Mouse (Mus musculus): ENCODE data around the gene Gm3476. TPM values are rescaled to one million over a fixed set of nuclear protein-coding genes. Genes with fewer than 3 reads are reported as not detected.
"Not testable (repeated sequence)": the region's sequence is repeated elsewhere in the genome, so short reads cannot be mapped to it uniquely, and the experiment has no call there.

The Gm3476 gene
- 12.6 and 17.1 TPM in 2 replicates for polyA plus RNA-seq (2012; rRNA removed)

DNA sequence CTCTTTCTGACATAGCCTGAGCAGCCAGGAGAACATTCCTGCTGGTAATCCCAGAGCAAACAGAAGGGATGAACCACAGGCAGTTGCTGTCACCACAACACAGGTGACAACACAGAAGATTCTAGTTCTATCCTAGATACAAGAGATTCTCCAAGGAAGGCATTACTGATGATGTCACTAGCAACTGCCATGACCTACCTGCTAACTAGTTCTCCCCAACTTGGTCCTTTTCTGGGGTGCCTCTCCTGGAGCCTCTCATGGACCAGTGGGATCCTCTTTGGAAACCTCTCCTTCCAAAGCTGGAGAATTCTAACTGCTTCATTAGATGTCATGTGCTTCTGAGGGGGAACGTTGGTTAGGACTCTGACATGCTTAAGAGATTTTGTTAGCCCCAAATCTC lies at the start of gene Gm3476:
Gene Gm3476 (minus strand): TSS at position 101 of the 400 bp plus-strand sequence.
- not testable (repeated sequence) for H3K27ac ChIP-seq (ENCODE audit: control insufficient read depth, insufficient read depth, low read depth, low read length); H3K36me3 ChIP-seq (ENCODE audit: control insufficient read depth, insufficient read depth, low read length); H3K4me1 ChIP-seq (ENCODE audit: control insufficient read depth, insufficient read depth, low read length); H3K27me3 ChIP-seq (ENCODE audit: control insufficient read depth, insufficient read depth, low read length); H3K4me3 ChIP-seq (ENCODE audit: control insufficient read depth, low read depth, low read length)

DNA sequence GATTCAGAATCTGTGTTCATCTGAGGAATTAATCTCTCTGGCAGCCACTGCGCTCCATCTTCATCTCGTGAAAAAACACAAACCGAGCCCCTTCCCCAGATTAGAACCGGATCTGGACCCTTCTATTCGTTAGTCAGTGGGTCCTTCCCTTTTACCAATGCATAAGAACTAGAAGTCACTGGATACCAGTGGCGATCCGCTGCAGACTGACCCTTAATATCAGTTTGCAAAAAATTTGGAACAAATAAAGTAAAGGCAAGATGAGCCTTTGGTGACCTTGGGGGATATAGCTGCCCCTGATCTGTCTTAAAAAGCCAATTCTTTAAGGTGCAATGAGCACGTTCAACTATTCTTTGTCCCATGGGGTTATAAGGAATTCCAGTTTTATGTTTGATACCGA lies 37.9 kb upstream of the Gm3476 start:
- H3K4me3 ChIP-seq (ENCODE audit: control insufficient read depth, low read depth, low read length); H3K36me3 ChIP-seq (ENCODE audit: control insufficient read depth, insufficient read depth, low read length); H3K27me3 ChIP-seq (ENCODE audit: control insufficient read depth, insufficient read depth, low read length); H3K27ac ChIP-seq (ENCODE audit: control insufficient read depth, insufficient read depth, low read depth, low read length); H3K4me1 ChIP-seq (ENCODE audit: control insufficient read depth, insufficient read depth, low read length): not testable (repeated sequence)

DNA sequence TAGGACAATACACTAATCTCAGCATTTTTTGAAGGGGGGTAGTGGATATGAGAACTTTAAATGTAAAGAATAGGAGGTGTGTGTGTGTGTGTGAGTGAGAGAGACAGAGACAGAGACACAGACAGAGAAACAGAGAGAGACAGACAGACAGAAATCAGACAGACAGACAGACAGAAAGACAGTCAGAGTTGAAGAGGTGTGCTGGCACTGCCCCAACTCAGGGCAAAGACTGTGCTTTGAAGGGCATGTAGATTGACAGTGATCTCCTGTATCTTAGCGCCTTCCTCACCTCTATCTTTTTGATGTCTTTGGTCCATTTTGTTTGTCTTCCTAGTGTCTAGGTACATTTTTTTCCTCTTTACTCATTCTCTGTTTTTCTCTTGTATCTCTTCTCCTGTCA lies 35.5 kb upstream of the Gm3476 start:
- H3K4me1 ChIP-seq (ENCODE audit: control insufficient read depth, insufficient read depth, low read length); H3K4me3 ChIP-seq (ENCODE audit: control insufficient read depth, low read depth, low read length); H3K36me3 ChIP-seq (ENCODE audit: control insufficient read depth, insufficient read depth, low read length); H3K27me3 ChIP-seq (ENCODE audit: control insufficient read depth, insufficient read depth, low read length); H3K27ac ChIP-seq (ENCODE audit: control insufficient read depth, insufficient read depth, low read depth, low read length): not testable (repeated sequence)

DNA sequence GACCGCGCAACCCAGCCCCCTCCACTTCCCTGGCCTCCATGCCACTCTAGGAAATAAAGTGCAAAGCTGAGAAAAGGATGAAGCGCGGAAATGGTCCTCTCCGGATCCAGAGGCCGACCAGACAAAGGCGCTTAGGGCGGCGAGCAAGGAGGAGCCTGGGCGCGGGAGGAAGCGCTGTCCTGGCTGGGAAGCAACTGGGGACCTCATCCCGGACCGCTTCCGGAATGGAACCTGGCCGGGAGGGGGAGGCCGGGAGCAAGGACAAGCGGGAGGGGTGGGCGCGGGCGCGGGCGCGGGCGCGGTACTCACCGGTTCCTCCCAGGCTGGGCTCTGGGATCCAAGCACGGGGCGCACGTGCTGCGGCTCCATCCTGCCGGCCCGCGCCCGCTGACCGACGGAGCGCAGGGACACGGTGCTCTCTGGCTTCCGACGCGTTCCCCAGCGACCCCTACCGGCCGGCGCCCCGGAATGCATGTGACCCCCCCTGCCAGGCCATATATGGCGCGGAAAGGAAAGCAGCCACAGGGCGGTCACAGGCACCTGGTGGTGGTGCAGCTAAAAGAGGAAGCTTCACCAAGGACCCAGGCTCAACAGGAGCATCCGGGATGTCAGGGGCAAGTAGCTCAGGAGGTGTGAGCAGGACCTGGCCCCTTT lies 17.2 kb downstream of the Gm3476 start, which contains the start of gene Gm3468:
Gene Gm3468 (minus strand): TSS at position 394 of the 654 bp plus-strand sequence.
- H3K4me3 ChIP-seq (ENCODE audit: control insufficient read depth, low read depth, low read length) = peak within 1 kb of the TSS; percentile 38
- not testable (repeated sequence) for H3K27ac ChIP-seq (ENCODE audit: control insufficient read depth, insufficient read depth, low read depth, low read length); H3K27me3 ChIP-seq (ENCODE audit: control insufficient read depth, insufficient read depth, low read length); H3K4me1 ChIP-seq (ENCODE audit: control insufficient read depth, insufficient read depth, low read length); H3K36me3 ChIP-seq (ENCODE audit: control insufficient read depth, insufficient read depth, low read length)

DNA sequence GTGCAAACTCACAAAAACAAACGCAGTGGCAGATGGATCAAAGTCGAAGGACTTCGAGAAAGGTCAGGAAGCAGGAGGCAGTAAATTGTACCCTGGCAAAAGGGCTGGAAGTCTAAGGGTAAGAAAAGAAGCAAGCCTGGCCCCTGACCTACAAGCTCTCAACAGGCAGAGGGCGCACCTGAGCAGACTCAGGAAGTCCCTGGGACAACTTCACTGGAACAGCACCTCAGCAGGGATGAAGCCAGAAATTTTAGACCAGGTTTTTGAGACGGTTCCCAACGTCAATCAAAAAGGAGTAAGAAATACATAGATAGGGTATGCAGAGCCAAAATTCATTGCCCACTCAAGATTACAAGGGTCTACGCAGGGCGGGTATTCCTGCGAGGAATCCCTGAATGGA lies 18.1 kb downstream of the Gm3476 start:
- not testable (repeated sequence) for H3K4me1 ChIP-seq (ENCODE audit: control insufficient read depth, insufficient read depth, low read length); H3K4me3 ChIP-seq (ENCODE audit: control insufficient read depth, low read depth, low read length); H3K36me3 ChIP-seq (ENCODE audit: control insufficient read depth, insufficient read depth, low read length); H3K27me3 ChIP-seq (ENCODE audit: control insufficient read depth, insufficient read depth, low read length); H3K27ac ChIP-seq (ENCODE audit: control insufficient read depth, insufficient read depth, low read depth, low read length)

DNA sequence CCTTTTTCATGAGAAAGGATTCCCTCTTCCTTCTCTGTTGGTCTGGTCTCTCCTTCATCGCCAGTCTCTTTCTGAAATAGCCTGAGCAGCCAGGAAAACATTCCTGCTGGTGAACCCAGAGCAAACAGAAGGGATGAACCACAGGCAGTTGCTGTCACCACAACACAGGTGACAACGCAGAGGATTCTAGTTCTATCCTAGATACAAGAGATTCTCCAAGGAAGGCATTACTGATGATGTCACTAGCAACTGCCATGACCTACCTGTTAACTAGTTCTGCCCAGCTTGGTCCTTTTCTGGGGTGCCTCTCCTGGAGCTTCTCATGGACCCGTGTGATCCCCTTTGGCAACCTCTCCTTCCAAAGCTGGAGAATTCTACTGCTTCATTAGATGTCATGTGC lies 31.8 kb downstream of the Gm3476 start, which contains the start of gene Gm8206:
Gene Gm8206 (minus strand): TSS at position 101 of the 400 bp plus-strand sequence.
- not testable (repeated sequence) for H3K27me3 ChIP-seq (ENCODE audit: control insufficient read depth, insufficient read depth, low read length); H3K27ac ChIP-seq (ENCODE audit: control insufficient read depth, insufficient read depth, low read depth, low read length); H3K4me3 ChIP-seq (ENCODE audit: control insufficient read depth, low read depth, low read length); H3K36me3 ChIP-seq (ENCODE audit: control insufficient read depth, insufficient read depth, low read length); H3K4me1 ChIP-seq (ENCODE audit: control insufficient read depth, insufficient read depth, low read length)

DNA sequence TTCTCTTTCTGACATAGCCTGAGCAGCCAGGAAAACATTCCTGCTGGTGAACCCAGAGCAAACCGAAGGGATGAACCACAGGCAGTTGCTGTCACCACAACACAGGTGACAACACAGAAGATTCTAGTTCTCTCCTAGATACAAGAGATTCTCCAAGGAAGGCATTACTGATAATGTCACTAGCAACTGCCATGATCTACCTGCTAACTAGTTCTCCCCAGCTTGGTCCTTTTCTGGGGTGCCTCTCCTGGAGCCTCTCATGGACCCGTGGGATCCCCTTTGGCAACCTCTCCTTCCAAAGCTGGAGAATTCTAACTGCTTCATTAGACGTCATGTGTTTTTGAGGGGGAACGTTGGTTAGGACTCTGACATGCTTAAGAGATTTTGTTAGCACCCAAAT lies 67.4 kb downstream of the Gm3476 start, which contains the start of gene Gm6337:
Gene Gm6337 (minus strand): TSS at position 101 of the 400 bp plus-strand sequence.
- not testable (repeated sequence) for H3K4me1 ChIP-seq (ENCODE audit: control insufficient read depth, insufficient read depth, low read length); H3K27ac ChIP-seq (ENCODE audit: control insufficient read depth, insufficient read depth, low read depth, low read length); H3K27me3 ChIP-seq (ENCODE audit: control insufficient read depth, insufficient read depth, low read length); H3K4me3 ChIP-seq (ENCODE audit: control insufficient read depth, low read depth, low read length); H3K36me3 ChIP-seq (ENCODE audit: control insufficient read depth, insufficient read depth, low read length)

Other genes starting within 250 kb of the Gm3476 start
- gene Gm8237, start 245.4 kb downstream of the Gm3476 start, polyA plus RNA-seq (2012; rRNA removed) = 0.36 and 0.47 TPM in 2 replicates
- gene Gm3248, start 164.1 kb downstream of the Gm3476 start, polyA plus RNA-seq (2012; rRNA removed) = 0.59 and 0.99 TPM in 2 replicates
- 6.4 and 6.5 TPM in 2 replicates for gene Gm3453, start 146.7 kb downstream of the Gm3476 start, polyA plus RNA-seq (2012; rRNA removed)
- gene Gm6337, start 67.5 kb downstream of the Gm3476 start, polyA plus RNA-seq (2012; rRNA removed) = 5.4 and 5.6 TPM in 2 replicates
- gene Gm8206, start 31.9 kb downstream of the Gm3476 start, polyA plus RNA-seq (2012; rRNA removed) = 0.57 TPM in 2 replicates
- 0.42 and 0.64 TPM in 2 replicates for gene Gm3468, start 17.1 kb downstream of the Gm3476 start, polyA plus RNA-seq (2012; rRNA removed)
- 0.67 and 1.2 TPM in 2 replicates for gene Gm21560, start 93.5 kb upstream of the Gm3476 start, polyA plus RNA-seq (2012; rRNA removed)
- gene Gm3411, start 161.4 kb upstream of the Gm3476 start, polyA plus RNA-seq (2012; rRNA removed) = 4.9 and 7.9 TPM in 2 replicates
- gene Gm21103, start 179.0 kb upstream of the Gm3476 start, polyA plus RNA-seq (2012; rRNA removed) = 30.6 and 36.8 TPM in 2 replicates
- 8.6 and 10.2 TPM in 2 replicates for gene Gm3618, start 217.9 kb upstream of the Gm3476 start, polyA plus RNA-seq (2012; rRNA removed)